Mouse (Mus musculus): ENCODE measurements around the gene Cdkal1.

DNA sequence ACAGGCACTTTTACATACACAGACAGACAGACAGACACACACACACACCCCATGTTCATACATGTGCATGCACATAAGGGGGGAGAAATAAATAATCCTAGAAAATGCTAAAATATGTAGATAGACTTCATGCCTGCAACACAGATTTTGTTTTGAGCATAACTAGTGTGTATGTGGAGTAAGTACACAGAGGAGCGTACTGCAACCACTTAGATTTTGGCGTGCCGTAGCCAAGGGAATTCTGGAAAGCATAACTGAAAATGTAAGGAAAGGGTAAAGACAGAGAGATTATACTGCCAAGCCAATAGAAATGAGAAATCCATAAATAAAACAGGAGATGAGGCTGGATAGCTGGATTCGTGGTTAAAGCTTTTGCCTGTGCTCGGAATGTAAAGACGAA lies 55.4 kb downstream of the Cdkal1 start:
- no peak for TF ChIP-seq CTCF (IDR thresholded peaks at IDR 0.05; ENCODE audit: borderline replicate concordance, insufficient read depth, low read depth, low read length)
- TF ChIP-seq POLR2A (IDR thresholded peaks at IDR 0.05; ENCODE audit: borderline replicate concordance, insufficient read depth, low read length) = no peak
